Mouse (Mus musculus) B cell, adult 67 days (primary cell): Measurements from ENCODE around the gene Efhb. TPM values are rescaled to one million over a fixed set of nuclear protein-coding genes. Genes with fewer than 3 reads are reported as not detected.

Source experiments
- total RNA-seq, 2 experiments: library from RNA; stranded (reverse); gene quantifications; 4 replicates each; pipeline ENCODE4 v1.2.4; 2023

Gene Efhb
- total RNA-seq: under 1 TPM; 0.32 to 0.42 TPM

GRCm38 (mm10) chr17:53462603-53463495 lies at the start of gene Efhb:
Gene Efhb, minus strand, starts transcription at chr17:53463321.

GRCm38 (mm10) chr17:53478858-53479603 lies 15.9 kb upstream of the Efhb start, which contains the start of gene Rab5a:
Gene Rab5a, plus strand, starts transcription at chr17:53479234.

Other genes starting within 250 kb of the Efhb start
- gene Rab5a, start 15.9 kb upstream of the Efhb start, total RNA-seq: 10 to 100 TPM; 77.8 to 79.3 TPM
- gene Pp2d1, start 76.1 kb upstream of the Efhb start, total RNA-seq: not detected
- gene Kat2b, start 103.5 kb upstream of the Efhb start, total RNA-seq: 10 to 100 TPM; 35.7 to 39.1 TPM
- 1 to 10 TPM in 1 of 2 experiments, under 1 TPM in 1; 0.44 to 2.9 TPM for gene Sgo1, start 226.0 kb upstream of the Efhb start, total RNA-seq